Mouse (Mus musculus) left cerebral cortex, postnatal 14 days (tissue): ENCODE data around the gene Kcna7. TPM values are rescaled to one million over a fixed set of nuclear protein-coding genes. Genes with fewer than 3 reads are reported as not detected.
A peak's percentile ranks its signal among the peaks of the same experiment; 100 is the strongest.

Experiments used
- DNase-seq, 2 experiments: peaks; one replicate each; pipeline ENCODE4 v3.0.0; 2021 to 2022; ENCODE audit warnings: low spot score in 2 of 2, mixed read lengths in 1 of 2
- intact Hi-C: fragments of 180-260 bp; cut with DNase I; formaldehyde crosslinking; loops from one replicate; pipeline ENCODE4 v1.15.1; 2025
- total RNA-seq, 2 experiments: library from RNA; stranded (reverse); gene quantifications; 2 replicates each; pipeline ENCODE4 v1.2.3; 2021

The Kcna7 gene
- total RNA-seq, 2 experiments from 2014 or later, result 0.15 TPM; not detected in 1

DNA sequence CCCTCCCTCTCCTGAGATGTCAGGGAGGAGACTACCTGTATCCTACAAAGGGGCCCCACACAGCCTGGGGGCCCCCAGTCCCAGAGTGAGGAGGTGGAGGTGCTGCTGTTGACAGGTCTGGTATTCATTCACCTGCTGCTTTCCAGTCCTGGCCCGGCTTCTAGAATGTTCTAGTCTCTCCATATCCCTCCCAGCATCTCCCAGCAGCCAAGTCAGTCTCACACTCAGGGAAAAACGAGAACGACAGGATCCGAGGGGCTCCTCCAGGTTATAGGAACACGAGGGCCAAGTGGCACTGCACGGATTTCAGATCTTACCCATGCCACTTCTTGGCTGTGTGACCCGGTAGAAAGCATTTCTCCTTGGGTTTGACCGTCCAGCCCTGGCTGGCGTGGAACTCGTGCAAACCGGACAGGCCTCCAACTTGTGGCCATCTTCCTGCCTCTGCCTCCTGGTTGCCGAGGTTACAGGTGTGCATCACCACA lies 9.3 kb downstream of the Kcna7 start:
- intact Hi-C loops, result no loop called here
- no peak for DNase-seq

DNA sequence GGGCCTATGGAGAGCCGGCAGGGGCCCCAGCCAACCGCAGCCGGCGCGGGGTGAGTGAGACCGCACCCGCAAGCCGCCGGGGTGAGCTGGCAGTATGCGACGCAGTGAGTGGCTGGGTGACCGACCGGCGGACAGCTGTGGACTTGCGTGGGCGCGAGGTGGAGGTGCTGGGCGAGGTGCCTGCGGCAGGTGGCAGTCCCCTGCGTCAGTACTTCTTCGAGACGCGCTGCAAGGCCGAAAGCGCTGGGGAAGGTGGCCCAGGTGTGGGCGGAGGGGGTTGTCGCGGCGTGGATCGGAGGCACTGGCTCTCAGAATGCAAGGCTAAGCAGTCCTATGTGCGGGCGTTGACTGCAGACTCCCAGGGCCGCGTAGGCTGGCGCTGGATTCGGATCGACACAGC lies 10.2 kb downstream of the Kcna7 start:
- no peak for DNase-seq
- intact Hi-C loops, result no loop called here

DNA sequence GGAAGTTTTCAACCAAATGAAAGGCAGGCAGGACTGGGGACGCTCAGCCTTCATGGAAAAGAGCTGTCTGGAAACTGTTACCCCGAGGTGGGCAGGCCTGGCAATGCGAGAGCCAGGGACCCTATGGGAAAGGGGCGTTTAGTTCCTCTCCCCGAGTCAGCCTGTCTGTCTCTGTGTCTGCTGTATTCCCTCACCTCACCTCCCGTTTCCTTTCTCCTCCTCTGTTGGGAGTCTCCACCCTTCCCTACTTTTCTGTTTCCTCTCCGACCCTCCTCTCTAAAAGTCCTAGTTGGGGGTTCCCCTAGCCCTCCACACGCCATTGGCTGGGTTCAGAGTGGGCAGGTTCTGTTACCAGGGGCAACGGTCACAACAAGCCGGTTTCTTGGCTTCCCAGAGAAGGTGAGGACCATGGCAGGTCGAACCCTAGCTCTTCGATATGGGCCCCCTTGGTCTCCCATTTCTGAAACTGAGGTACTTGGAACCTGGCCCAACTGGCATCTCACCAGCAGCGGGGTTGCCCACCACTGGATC lies 12.6 kb downstream of the Kcna7 start:
- no peak for DNase-seq
- intact Hi-C loops, result no loop called here

DNA sequence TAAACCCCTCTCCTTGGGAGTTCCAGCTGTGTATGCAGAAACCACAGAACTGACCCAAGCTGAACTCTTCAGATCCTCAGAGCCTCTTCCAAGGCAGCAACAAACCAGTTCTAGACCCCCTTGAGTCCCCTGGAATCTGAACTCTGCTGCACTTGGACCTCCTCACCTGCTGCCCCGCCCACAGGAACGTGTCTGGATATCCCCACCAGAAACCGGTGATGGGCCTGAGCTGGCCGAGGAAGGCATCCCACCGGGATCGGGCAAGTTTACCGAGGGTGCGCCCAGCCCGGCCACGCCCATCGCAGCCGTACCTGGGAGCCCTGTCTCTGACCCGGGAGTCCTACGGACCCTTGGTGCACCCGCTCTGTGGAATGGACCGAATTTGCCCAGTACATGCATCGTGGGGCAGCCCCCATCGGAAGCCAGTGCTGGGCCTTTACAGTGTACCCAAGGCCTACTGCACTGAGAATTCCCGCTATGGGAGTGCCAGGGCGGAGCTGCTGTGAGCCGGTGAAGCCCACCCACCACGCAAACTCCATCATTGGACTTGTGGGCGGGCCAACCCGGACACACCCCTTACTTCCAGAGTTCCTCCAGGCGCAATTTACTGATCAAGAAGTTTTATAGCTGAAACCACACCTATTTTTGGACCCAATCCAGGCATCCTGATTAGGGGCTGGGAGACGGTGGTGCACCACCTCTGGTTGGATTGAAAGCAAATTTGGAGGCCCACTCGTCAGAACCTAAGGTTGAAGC lies 14.6 kb downstream of the Kcna7 start:
- intact Hi-C loops, result no loop called here
- DNase-seq, result no peak

DNA sequence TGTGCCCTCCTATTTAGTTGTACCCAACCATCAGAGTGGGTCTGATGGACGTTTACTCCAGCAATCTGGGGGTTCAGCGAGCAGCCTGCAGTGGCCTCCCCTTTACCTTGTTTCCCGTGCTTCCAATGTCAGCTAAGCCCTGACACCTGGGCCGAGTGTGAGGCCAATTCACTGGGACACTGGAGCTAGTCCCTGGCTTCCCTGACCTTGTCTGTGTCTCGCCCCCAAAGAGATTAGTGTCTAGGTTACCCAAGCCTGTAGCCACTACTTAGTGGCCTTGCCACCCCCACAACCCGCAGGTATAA lies 15.1 kb downstream of the Kcna7 start, which contains the start of gene Lhb:
Lhb (plus strand) TSS at position 206 of the 305 bp plus-strand sequence.
- DNase-seq, result no peak
- intact Hi-C loops, result no loop called here

DNA sequence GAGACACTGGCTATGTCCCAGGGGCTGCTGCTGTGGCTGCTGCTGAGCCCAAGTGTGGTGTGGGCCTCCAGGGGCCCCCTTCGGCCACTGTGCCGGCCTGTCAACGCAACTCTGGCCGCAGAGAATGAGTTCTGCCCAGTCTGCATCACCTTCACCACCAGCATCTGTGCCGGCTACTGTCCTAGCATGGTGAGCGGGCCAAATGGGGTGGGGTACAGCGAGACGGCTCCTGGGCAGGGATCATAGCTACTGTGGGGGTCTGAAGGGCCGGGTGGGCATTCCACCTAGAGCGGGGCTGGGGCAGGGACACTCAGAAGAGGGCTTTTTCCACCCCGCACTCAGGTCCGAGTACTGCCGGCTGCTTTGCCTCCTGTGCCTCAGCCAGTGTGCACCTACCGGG lies 15.7 kb downstream of the Kcna7 start:
- no peak for DNase-seq
- intact Hi-C loops, result no loop called here

DNA sequence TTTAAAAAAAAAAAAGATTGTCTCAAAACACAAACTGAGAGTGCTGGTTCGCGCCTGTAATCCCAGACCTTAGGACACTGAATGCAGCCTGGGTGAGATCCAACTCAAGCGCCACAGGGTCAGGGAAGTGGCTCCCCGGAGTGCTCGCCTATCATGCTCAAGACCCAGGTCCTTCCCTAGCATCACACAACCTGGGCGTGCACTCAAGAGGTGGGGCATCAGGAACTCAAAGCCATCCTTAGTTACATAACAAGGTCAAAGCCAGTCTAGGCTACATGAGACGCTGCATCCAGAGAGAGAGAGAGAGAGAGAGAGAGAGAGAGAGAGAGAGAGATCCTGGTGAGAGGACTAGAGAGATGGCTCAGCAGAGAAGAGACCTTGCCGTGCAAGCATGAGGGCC lies 21.1 kb downstream of the Kcna7 start:
- intact Hi-C loops, result no loop called here
- DNase-seq, result no peak

DNA sequence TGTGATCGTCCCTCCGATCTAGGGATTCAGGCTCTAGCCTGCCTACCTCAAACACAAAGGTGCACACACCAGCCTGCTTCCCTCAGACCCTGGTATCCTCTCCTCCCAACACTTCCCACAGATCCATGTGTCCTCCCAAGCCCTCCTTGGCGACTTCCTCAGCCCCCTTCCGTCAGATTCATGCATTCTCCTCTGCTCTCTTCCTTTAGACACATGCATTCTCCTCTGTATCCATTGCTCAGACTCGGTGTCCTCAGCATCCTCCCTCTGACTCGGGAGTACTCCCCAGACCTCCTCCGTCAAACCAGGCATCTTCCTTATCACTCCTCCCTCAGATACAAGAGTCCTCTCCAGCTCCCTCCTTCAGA lies 28.4 kb downstream of the Kcna7 start:
- intact Hi-C loops, result no loop called here
- no peak for DNase-seq

DNA sequence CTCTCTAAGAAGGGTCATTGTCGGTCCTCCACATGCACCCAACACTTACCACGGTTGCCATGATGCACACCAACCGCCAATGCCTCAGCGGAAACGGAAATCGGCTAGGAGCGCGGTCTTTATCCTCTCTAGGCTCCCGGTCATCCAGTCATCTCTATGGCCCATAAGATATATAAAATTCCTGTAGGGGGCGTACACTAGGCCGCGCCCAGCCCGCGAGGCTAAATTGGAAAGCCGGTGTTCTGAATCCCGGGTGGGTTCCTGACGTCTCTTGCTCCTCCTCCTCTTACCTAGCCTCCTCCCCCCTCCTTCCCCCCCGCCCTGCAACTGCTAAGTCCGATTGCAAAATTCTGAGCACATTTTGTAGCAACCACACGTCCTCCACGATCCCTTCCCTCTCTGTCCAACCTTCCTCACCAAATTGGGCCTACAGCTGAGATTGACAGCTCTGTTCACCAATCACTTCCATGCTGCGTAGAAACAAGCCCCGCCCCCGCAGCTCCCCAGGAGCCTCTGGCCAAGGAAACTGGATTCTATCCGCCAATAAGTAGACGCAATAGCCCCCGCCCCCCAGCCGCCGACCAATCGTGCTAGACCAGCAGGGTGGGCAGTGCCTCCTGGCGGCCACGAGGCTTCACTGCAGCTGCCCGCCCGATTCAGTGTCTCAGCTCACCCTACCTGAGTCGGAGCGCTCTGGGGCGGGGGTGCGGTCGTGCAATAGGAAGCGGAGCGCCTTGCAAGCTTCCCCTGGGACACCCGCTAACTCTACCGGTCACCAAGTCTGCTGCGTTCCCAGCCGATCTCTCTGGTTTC lies 29.0 kb downstream of the Kcna7 start, which contains the start of gene Gys1:
Gys1 (plus strand) TSS at position 642 of the 813 bp plus-strand sequence.
- intact Hi-C loops, result no loop called here
- peak; percentile 100 for DNase-seq

DNA sequence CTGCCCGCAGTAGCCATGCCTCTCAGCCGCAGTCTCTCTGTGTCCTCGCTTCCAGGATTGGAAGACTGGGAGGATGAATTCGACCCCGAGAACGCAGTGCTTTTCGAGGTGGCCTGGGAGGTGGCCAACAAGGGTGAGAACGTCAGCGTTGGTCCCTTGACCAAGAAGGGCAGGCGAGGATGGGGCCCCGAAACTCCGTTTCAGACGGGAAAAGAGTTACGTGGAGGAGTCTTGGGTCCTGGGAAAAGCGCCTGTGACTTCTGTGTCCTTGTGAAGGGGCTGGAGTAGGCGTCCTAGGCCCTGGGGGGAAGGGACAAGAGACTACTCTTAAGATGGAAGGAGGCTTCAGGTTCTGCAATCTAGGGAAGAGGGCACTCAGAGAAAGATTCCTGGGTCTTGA lies 29.6 kb downstream of the Kcna7 start:
- no peak for DNase-seq
- intact Hi-C loops, result no loop called here

DNA sequence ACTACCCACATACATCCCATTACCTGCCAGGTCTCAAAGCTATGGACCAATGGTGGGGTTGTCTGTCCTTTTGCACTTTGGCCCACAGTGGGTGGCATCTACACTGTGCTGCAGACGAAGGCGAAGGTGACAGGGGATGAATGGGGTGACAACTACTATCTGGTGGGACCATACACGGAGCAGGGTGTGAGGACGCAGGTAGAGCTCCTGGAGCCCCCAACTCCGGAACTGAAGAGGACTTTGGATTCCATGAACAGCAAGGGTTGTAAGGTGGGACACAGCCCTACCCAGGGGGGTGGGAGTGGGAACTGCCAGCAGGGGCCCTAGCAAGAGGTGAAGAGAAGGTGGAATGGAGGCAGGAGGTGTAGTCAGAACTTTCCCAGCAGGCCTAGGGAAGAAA lies 31.0 kb downstream of the Kcna7 start:
- intact Hi-C loops, result no loop called here
- no peak for DNase-seq

DNA sequence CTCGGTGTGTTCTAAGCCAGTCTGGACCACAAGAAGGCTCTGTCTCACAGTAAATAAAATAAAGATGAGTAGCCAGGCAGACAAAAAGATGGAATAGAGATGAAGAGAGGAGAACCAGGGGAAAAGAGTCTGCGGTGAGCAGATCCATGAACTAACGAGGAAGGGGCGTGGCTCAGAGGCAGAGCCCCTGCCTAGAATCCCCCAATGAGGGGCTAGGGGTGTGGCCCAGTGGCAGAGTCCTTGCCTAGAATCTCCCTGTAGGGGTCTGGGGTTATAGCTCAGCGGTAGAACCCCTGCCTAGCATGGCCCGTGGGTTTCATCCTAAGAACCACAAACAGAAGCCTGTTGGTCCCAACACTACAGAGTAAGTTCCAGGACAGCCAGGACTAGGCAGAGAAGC lies 31.6 kb downstream of the Kcna7 start:
- intact Hi-C loops, result no loop called here
- no peak for DNase-seq

DNA sequence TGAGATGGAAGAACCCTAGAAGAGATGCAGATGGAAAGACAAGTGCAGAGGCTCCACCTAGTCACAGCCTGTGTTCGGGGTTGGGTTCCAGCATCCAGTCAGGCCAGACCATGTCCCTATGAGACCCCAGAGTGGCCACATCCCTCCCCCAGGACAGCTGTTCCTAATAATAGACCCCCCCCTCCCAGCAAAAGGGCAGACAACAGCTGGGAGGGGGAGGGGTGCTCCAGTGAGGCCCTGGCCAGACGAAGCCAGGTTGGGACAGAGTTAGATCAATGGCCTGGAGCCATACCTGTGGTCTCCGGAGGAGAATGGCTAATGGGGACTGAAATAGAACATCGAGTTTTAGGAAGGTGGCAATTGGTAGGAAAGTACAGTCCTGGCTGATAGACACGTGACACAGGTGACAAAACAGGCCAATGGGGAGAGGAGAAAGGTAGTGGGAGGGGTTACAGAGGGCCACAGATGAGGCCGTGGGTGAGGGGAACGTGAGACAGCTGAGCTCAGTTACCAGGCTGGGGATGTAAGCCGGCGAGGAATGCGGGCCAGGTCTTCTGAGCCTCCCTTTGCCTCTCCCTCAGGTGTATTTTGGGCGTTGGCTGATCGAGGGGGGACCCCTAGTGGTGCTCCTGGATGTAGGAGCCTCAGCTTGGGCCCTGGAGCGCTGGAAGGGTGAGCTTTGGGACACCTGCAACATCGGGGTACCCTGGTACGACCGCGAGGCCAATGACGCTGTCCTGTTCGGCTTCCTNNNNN lies 32.2 kb downstream of the Kcna7 start, which contains the start of gene Ruvbl2:
Ruvbl2 (minus strand) TSS at position 576 of the 756 bp plus-strand sequence.
- intact Hi-C loops, result no loop called here

DNA sequence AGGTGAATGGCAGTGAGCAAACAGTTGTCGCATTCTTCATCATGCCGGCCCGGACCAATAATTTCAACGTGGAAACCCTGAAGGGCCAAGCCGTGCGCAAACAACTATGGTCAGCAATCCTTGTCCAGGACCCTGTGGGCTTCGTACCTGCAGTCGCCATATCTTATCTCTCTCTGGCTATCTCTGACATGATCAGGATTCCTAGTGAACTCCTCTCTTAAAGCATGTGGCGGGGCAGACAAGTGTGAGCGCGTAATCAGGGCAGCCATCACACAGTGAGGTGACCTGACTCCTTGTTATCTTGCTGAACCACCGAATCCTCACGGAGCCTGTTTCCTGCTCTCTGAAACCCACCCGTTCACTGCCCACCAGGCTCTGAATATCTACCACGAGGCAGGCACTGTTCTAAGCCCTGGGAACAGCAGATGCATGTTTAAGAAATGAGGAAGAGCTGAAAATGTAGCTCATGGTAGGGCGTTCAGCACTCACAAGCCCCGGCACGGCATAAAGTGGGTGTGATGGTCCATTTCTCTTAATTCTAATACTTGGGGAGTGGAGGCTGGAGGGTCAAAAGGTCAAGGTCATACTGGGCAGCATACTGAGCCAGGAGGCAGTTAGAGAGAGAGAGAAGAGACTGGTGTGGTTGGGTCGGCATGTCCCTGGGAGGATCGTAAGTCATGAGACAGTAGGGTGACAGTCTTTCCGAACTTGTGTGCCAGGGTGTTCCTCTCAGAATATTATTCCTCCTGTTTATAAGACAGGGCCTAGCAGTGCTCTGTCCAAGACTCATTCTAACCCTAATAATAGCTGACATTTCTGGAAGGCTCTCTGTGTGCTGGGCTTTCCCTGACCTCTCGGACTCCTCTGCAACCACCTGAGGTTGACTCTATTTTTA lies 38.3 kb downstream of the Kcna7 start:
- intact Hi-C loops, result no loop called here

More for the DNA sequence above, 32.2 kb downstream of the Kcna7 start, which contains the start of gene Ruvbl2:
- no peak for DNase-seq

DNA sequence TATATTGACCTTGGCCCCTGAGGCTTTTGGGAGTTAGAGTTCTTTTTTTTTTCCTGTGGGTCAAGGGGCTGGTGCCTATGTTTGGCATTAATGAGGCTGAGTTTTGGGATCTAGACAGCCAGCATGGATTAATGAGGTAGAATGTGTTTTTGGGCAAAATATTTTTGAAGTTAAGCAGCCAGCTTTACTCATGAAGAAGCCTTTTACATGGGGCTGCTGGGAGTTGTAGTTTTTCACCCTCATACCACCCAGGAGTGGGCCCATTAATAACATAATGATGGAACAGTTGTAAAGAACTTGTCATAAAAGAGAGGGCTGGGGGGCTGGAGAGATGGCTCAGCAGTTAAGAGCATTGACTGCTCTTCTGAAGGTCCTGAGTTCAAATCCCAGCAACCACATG lies 41.1 kb downstream of the Kcna7 start:
- intact Hi-C loops, result no loop called here
- DNase-seq, result no peak

More for the DNA sequence above, 38.3 kb downstream of the Kcna7 start:
- DNase-seq, result no peak

DNA sequence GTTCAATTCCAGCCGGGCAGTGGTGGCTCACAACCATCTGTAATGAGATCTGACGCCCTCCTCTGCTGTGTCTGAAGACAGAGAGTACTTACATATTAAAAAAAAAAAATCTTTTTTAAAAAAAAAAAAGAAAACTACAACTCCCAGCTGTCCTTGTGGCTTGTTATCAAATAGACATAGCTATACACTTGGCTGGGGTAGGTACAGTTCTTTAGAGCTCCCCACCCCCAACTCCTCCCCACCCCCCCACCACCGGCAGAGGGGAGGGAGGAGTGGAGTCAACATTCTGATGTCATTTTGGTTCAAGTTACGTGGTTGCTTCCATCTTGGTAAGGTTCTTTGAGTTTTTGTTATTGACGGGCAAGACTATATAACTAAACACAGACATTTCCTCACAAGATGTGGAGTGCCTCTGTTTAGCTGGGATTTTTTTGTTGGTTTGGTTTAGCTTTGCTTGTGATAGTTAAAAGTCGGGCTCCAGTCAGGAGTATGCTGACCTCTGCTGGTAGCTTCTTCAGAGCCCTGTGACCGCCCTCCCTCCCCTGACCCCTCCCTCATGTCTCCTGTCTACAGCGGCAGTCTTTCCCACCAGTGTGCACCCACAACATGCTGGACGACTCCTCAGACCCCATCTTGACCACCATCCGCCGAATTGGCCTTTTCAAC lies 42.0 kb downstream of the Kcna7 start:
- peak in 1 of 2 experiments; percentile 52 for DNase-seq
- intact Hi-C loops, result no loop called here

DNA sequence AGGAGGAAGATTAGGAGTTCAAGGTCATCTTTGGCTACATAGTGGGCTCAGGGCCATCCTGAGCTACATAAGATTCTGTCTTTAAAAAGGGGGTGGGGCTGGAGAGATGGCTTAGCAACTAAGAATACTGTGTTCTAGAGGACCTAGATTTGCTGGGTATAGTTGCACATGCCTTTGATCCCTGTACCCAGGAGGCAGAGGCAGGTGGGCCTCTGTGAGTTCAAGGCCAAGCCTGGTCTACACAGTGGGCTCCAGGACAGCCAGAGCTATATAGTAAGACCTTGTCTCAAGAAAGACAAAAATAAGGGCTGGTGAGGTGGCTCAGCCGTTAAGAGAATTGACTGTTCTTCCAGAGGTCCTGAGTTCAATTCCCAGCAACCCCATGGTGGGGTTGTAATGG lies 44.5 kb downstream of the Kcna7 start:
- intact Hi-C loops, result no loop called here
- DNase-seq, result no peak

DNA sequence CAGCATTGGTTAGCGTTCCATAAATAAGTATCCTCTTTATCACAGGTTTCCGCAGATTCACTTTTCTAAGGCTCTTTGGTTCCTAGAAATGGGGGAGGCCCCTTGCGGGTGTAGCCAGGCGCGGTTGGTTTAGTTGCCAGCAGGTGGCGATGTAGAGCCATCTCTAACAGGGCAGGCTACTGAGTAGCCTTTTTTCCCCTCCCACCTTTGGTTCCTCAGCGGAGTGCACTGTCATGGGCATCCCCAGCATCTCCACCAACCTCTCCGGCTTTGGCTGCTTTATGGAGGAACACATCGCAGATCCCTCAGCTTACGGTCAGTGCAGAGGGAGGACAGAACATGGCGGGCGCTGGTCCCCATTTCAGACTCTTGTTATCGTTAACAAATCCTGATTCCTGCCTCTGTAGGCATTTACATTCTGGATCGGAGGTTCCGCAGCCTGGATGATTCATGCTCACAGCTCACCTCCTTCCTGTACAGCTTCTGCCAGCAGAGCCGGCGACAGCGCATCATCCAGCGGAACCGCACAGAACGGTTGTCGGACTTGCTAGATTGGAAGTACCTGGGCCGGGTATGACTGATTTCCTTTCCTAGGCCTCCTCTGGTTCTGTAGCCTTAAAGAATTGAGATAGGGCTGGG lies 46.0 kb downstream of the Kcna7 start:
- intact Hi-C loops, result no loop called here

More for the DNA sequence above, 46.0 kb downstream of the Kcna7 start:
- peak; percentile 92 for DNase-seq
